Mouse (Mus musculus) embryonic facial prominence, embryonic 12.5 days (tissue): ENCODE measurements around the gene Prkch. TPM values are rescaled to one million over a fixed set of nuclear protein-coding genes. Genes with fewer than 3 reads are reported as not detected.

Source experiments
- ATAC-seq: fragments of 200-750 bp; cut with Nextera tagmentation; 2 replicates; pipeline ENCODE4 v1.8.0; 2017; ENCODE audit not compliant: insufficient number of reproducible peaks, insufficient read depth, low FRiP score, low TSS enrichment
- H3K27ac ChIP-seq: fragments of 300-500 bp; sonication (generic); 2 replicates; pipeline ENCODE4 v1.5.1; 2016; ENCODE audit warnings: mild to moderate bottlenecking
- H3K27me3 ChIP-seq: fragments of 300-500 bp; sonication (generic); 2 replicates; pipeline ENCODE4 v1.6.1; 2016; ENCODE audit warnings: mild to moderate bottlenecking, moderate library complexity
- H3K36me3 ChIP-seq: fragments of 300-500 bp; sonication (generic); 2 replicates; pipeline ENCODE4 v1.6.1; 2016; ENCODE audit warnings: mild to moderate bottlenecking
- H3K4me1 ChIP-seq: fragments of 300-500 bp; sonication (generic); 2 replicates; pipeline ENCODE4 v1.6.1; 2016
- H3K4me2 ChIP-seq: fragments of 300-500 bp; sonication (generic); replicated peaks from 2 replicates; pipeline ENCODE4 v1.6.1; 2016; ENCODE audit warnings: mild to moderate bottlenecking, moderate library complexity
- H3K4me3 ChIP-seq: fragments of 300-500 bp; sonication (generic); 2 replicates; pipeline ENCODE4 v1.5.1; 2016; ENCODE audit warnings: mild to moderate bottlenecking
- H3K9ac ChIP-seq: fragments of 300-500 bp; sonication (generic); 2 replicates; pipeline ENCODE4 v1.6.1; 2016; ENCODE audit warnings: mild to moderate bottlenecking, moderate library complexity
- H3K9me3 ChIP-seq: fragments of 300-500 bp; sonication (generic); 2 replicates; pipeline ENCODE4 v1.6.1; 2016; ENCODE audit warnings: mild to moderate bottlenecking, moderate library complexity
- WGBS: fragments of 180-500 bp; shearing (Covaris S2); methylation state at CpG from one replicate; pipeline ENCODE4 v1.1.7; 2016; 5-methylcytosine and 5-hydroxymethylcytosine counted together
- polyA plus RNA-seq: library from polyadenylated mRNA; unstranded; fragments of >200 nt; fragmentation: Nextera tagmentation; extraction: Ambion mirVana; gene quantifications from 2 replicates; pipeline ENCODE4 v1.2.1, GENCODE M21; 2016

Gene Prkch
- polyA plus RNA-seq, 1 experiment from 2014 or later = 13.9 TPM

DNA sequence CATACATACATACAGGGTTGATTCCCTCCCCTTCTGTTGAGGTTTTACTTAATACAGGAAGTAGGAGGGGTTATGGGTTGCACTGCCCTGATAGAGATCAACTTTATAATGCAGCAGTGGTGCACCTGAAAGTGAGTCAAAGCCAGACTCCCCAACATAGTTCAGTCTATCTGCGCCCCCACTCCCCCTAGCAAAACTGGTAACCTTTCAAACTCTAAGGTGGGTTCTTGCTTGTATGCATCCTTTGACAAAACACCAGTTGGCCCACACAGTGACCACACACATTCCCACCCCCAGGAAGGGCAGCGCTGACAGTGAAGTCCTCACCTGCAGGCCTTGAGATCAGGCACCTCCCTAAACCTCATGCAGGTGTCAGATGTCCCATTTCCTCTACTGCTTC lies 135.9 kb downstream of the Prkch start:
- Histone ChIP-seq H3K27me3 (no peaks in the 10 kb centered on the region), H3K4me1 (no peaks in the 10 kb centered on the region), H3K9ac (no peak overlapping the region), H3K4me2 (no peak overlapping the region), H3K4me3 (no peak overlapping the region), H3K36me3 (no peaks in the 10 kb centered on the region), H3K27ac (no peak overlapping the region), H3K9me3 (0 out of 2 replicates have a peak, but pooled peaks cover 4% of the 10 kb centered on the region)
- 87% methylated on average over 2 of the region's 2 CpGs for WGBS
- no peak for ATAC-seq

DNA sequence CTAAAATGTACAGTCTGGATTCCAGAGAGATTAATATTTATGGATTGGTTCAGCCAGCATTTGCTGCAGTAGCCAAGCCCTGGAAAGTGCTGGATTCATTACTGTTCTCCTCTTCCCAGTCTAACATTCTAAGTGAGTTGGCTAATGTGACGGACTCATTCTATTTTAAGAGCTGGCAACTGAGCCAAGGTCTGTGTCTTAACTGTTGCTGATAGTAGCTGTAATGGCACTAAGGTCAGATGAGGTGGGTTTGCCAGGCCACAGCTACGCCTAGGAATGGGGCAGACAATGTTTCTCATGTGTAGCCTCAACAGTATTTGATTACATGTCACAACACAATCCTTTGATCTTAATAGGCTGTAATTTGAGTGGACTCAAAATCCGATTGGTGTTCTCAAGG lies 137.5 kb downstream of the Prkch start:
- Histone ChIP-seq H3K36me3 (no peaks in the 10 kb centered on the region), H3K27me3 (no peaks in the 10 kb centered on the region), H3K9me3 (0 out of 2 replicates have a peak, but pooled peaks cover 4% of the 10 kb centered on the region), H3K4me1 (no peaks in the 10 kb centered on the region), H3K4me3 (no peak overlapping the region), H3K9ac (no peak overlapping the region), H3K4me2 (no peak overlapping the region), H3K27ac (no peak overlapping the region)
- ATAC-seq = no peak
- 41% methylated on average over 3 of the region's 3 CpGs for WGBS

GRCm38 (mm10) chr12:73723067-73723466 lies 138.5 kb downstream of the Prkch start:
- Histone ChIP-seq H3K9me3 (0 out of 2 replicates have a peak, but pooled peaks cover 4% of the 10 kb centered on the region), H3K36me3 (no peaks in the 10 kb centered on the region), H3K4me1 (no peaks in the 10 kb centered on the region), H3K4me2 (no peak overlapping the region), H3K27me3 (no peaks in the 10 kb centered on the region), H3K4me3 (no peak overlapping the region), H3K9ac (no peak overlapping the region), H3K27ac (no peak overlapping the region)
- 81% methylated on average over 4 of the region's 4 CpGs for WGBS
- ATAC-seq = no peak

- no peak overlapping the region for H3K27ac ChIP-seq
- H3K27me3 ChIP-seq = no peaks in the 10 kb centered on the region
- ATAC-seq = no peak
- H3K9ac ChIP-seq = no peak overlapping the region
- H3K9me3 ChIP-seq = 0 out of 2 replicates have a peak, but pooled peaks cover 4% of the 10 kb centered on the region
- no peaks in the 10 kb centered on the region for H3K4me1 ChIP-seq
- no peak overlapping the region for H3K4me2 ChIP-seq
- no peaks in the 10 kb centered on the region for H3K36me3 ChIP-seq
- 96% methylated on average over 10 of the region's 10 CpGs for WGBS
- no peak overlapping the region for H3K4me3 ChIP-seq
Measured at GRCm38 (mm10) chr12:73723887-73724286, 139.3 kb downstream of the Prkch start.

GRCm38 (mm10) chr12:73725825-73726604 lies 141.4 kb downstream of the Prkch start:
- Histone ChIP-seq H3K27me3 (no peaks in the 10 kb centered on the region), H3K9ac (no peak overlapping the region), H3K4me1 (0 out of 2 replicates have a peak, but pooled peaks cover 4% of the 10 kb centered on the region), H3K27ac (no peak overlapping the region), H3K9me3 (0 out of 2 replicates have a peak, but pooled peaks cover 4% of the 10 kb centered on the region), H3K4me3 (no peak overlapping the region), H3K4me2 (no peak overlapping the region), H3K36me3 (no peaks in the 10 kb centered on the region)
- 90% methylated on average over 9 of the region's 9 CpGs for WGBS
- ATAC-seq = no peak

- no peaks in the 10 kb centered on the region for H3K27me3 ChIP-seq
- H3K27ac ChIP-seq = no peak overlapping the region
- no peak for ATAC-seq
- WGBS = 85% methylated on average over 1 of the region's 1 CpGs
- H3K4me2 ChIP-seq = no peak overlapping the region
- H3K9ac ChIP-seq = no peak overlapping the region
- no peaks in the 10 kb centered on the region for H3K36me3 ChIP-seq
- H3K4me1 ChIP-seq = 0 out of 2 replicates have a peak, but pooled peaks cover 4% of the 10 kb centered on the region
- H3K9me3 ChIP-seq = 0 out of 2 replicates have a peak, but pooled peaks cover 4% of the 10 kb centered on the region
- no peak overlapping the region for H3K4me3 ChIP-seq
Measured at GRCm38 (mm10) chr12:73727046-73727445, 142.4 kb downstream of the Prkch start.

- Histone ChIP-seq H3K9me3 (no peaks in the 10 kb centered on the region), H3K4me3 (no peak overlapping the region), H3K27ac (no peak overlapping the region), H3K27me3 (no peaks in the 10 kb centered on the region), H3K36me3 (no peaks in the 10 kb centered on the region), H3K4me2 (no peak overlapping the region), H3K9ac (no peak overlapping the region), H3K4me1 (0 out of 2 replicates have a peak, but pooled peaks cover 8% of the 10 kb centered on the region)
- 39% methylated on average over 4 of the region's 4 CpGs for WGBS
- ATAC-seq = no peak
Measured at GRCm38 (mm10) chr12:73730603-73731002, 146.0 kb downstream of the Prkch start.

- ATAC-seq = no peak
- Histone ChIP-seq H3K9ac (no peak overlapping the region), H3K27ac (no peak overlapping the region), H3K9me3 (no peaks in the 10 kb centered on the region), H3K4me1 (0 out of 2 replicates have a peak, but pooled peaks cover 8% of the 10 kb centered on the region), H3K27me3 (no peaks in the 10 kb centered on the region), H3K4me2 (no peak overlapping the region), H3K36me3 (no peaks in the 10 kb centered on the region), H3K4me3 (no peak overlapping the region)
- 86% methylated on average over 5 of the region's 5 CpGs for WGBS
Measured at GRCm38 (mm10) chr12:73731093-73731492, 146.5 kb downstream of the Prkch start.

DNA sequence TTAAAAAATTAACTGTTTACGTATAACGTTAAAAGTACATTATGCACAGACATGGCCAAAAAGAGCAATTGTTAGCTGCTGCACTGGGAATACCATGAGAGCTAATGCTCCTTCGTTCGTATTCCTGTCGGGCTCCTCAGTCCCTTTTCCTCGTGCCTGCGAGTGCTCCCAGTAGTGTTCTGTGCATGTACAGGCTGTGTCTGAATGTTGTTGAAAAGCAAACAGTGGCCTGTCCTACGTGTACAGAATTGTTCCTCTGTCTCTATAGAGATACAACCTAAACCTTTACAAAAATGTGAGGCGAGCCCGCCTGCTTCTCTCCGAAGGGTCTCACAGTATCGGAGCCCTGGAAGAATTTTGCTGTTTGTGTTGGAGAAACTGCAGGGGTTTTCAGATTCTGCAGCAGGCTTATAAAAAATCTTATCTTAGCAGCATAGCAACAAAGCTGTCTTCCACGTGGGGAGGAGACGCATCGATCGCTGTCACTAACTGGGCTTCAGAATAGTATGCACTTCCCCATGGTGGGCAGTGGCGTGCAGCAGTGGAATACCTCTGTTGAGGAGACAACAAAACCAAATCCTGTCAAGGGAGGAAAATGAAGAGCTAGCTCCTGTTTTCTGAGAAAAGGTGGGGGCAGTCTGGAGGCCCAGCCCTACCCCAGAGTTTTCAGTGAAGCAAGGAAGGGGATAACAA lies 147.4 kb downstream of the Prkch start:
- H3K27me3 ChIP-seq = no peaks in the 10 kb centered on the region
- H3K4me2 ChIP-seq = no peak overlapping the region
- H3K9me3 ChIP-seq = no peaks in the 10 kb centered on the region
- H3K9ac ChIP-seq = no peak overlapping the region
- ATAC-seq = no peak
- H3K36me3 ChIP-seq = no peaks in the 10 kb centered on the region
- H3K4me1 ChIP-seq = 0 out of 2 replicates have a peak, but pooled peaks cover 8% of the 10 kb centered on the region
- H3K27ac ChIP-seq = no peak overlapping the region
- H3K4me3 ChIP-seq = no peak overlapping the region
- whole genome bisulfite sequencing = 75% methylated on average over 17 of the region's 17 CpGs

DNA sequence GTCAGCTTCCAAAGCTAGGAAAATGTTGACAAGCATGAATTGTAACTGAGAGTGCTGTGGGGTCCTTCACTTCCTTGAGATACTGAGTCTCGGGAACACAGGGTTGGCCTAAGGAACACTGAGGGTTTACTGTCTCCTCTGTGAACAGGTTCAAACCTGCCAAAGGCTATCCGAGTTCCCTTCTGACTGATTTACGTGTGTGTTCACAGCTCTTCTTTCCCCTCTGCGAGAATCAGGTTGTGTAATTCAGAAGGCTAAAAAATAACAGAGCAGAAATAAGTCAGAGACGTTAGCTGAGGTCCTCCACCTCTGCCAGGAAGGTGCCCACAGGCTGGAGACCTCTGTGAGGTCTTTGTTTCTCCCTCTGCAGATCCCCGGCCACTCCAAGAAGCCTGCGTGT lies 148.3 kb downstream of the Prkch start:
- H3K27ac ChIP-seq = no peak overlapping the region
- ATAC-seq = no peak
- H3K4me2 ChIP-seq = no peak overlapping the region
- H3K9ac ChIP-seq = no peak overlapping the region
- 60% methylated on average over 7 of the region's 7 CpGs for WGBS
- no peaks in the 10 kb centered on the region for H3K27me3 ChIP-seq
- H3K36me3 ChIP-seq = no peaks in the 10 kb centered on the region
- H3K4me3 ChIP-seq = no peak overlapping the region
- H3K4me1 ChIP-seq = 0 out of 2 replicates have a peak, but pooled peaks cover 8% of the 10 kb centered on the region
- H3K9me3 ChIP-seq = no peaks in the 10 kb centered on the region

DNA sequence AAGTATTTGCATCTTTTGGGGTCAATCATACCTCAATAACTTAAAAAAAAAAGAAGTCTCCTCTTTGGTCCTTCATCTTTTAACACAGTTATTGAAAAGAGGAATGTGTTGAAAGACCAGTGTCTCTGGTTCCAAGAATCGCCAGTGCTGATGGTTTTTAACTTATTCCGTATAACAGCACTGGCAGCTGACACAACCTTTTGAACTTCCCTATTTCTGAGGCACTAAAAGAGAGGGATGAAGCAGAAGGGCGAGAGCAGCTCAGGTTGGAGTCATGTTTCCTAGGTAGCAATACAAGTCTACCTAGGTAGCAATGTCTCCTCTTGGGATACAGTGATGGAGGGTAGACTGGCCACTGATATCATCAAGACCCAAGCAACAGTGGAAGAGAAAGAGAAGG lies 152.3 kb downstream of the Prkch start:
- Histone ChIP-seq H3K9me3 (no peaks in the 10 kb centered on the region), H3K4me3 (no peak overlapping the region), H3K4me1 (peaks cover 7% of the 10 kb centered on the region; the same call in 1 of the 2 replicates), H3K36me3 (no peaks in the 10 kb centered on the region), H3K27ac (no peak overlapping the region), H3K9ac (no peak overlapping the region), H3K4me2 (no peak overlapping the region), H3K27me3 (no peaks in the 10 kb centered on the region)
- ATAC-seq = no peak
- WGBS = 77% methylated on average over 3 of the region's 3 CpGs
